Mouse (Mus musculus): ENCODE results near the gene Ptprd.

DNA sequence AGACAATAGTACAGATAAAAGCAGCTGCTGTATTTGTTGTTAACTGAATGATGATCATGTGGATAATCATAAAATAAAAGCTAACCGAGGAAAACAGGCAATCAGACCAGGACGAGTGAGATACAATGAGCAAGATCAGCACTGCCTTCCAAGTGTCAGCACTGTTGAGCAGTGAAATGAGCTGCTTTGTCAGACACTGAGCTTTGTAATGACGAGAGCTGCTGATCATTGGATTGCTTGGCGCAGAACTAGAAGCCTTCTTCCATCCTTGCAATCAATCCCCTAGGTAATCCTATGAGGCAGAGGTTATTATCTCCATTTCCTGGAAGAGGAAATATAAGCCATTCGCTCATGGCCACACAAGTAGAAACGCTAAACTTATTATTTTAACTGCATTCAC lies 489.9 kb downstream of the Ptprd start:
- TF ChIP-seq CTCF (IDR thresholded peaks at IDR 0.05; ENCODE audit: low read depth, low read length): no peak
- TF ChIP-seq TAL1 (conservative IDR thresholded peaks at IDR 0.05; ENCODE audit: low read depth, low read length): no peak
- no peak for TF ChIP-seq GATA1 (IDR thresholded peaks at IDR 0.05; ENCODE audit: borderline replicate concordance, low read length)

Data from G1E (cell line).